Mouse (Mus musculus): ENCODE results near the gene Zfp11. TPM values are rescaled to one million over a fixed set of nuclear protein-coding genes. Genes with fewer than 3 reads are reported as not detected.

Gene Zfp11
- polyA plus RNA-seq, 1 experiment from 2014 or later, result 6.3 TPM

Other genes with a start within 250 kb of the Zfp11 start
- gene Sfswap, start 168.9 kb downstream of the Zfp11 start, polyA plus RNA-seq (2016; fragmentation: Nextera tagmentation; extraction: Ambion mirVana), result 62.8 and 65.6 TPM in 2 replicates
- gene Mmp17, start 85.9 kb downstream of the Zfp11 start, polyA plus RNA-seq (2016; fragmentation: Nextera tagmentation; extraction: Ambion mirVana), result 8.4 and 10.4 TPM in 2 replicates
- not detected in 2 replicates for gene Sept14, start 38.4 kb upstream of the Zfp11 start, polyA plus RNA-seq (2016; fragmentation: Nextera tagmentation; extraction: Ambion mirVana)
- gene Mrps17, start 45.4 kb upstream of the Zfp11 start, polyA plus RNA-seq (2016; fragmentation: Nextera tagmentation; extraction: Ambion mirVana), result 160 and 166 TPM in 2 replicates
- 79.0 and 83.1 TPM in 2 replicates for gene Nipsnap2, start 55.0 kb upstream of the Zfp11 start, polyA plus RNA-seq (2016; fragmentation: Nextera tagmentation; extraction: Ambion mirVana)
- 42.8 and 47.3 TPM in 2 replicates for gene Psph, start 117.3 kb upstream of the Zfp11 start, polyA plus RNA-seq (2016; fragmentation: Nextera tagmentation; extraction: Ambion mirVana)
- 47.0 and 49.2 TPM in 2 replicates for gene Sumf2, start 176.9 kb upstream of the Zfp11 start, polyA plus RNA-seq (2016; fragmentation: Nextera tagmentation; extraction: Ambion mirVana)
- 756 and 796 TPM in 2 replicates for gene Chchd2, start 217.4 kb upstream of the Zfp11 start, polyA plus RNA-seq (2016; fragmentation: Nextera tagmentation; extraction: Ambion mirVana)
- 6.2 and 7.0 TPM in 2 replicates for gene Zbed5, start 225.6 kb upstream of the Zfp11 start, polyA plus RNA-seq (2016; fragmentation: Nextera tagmentation; extraction: Ambion mirVana)
- gene Phkg1, start 228.4 kb upstream of the Zfp11 start, polyA plus RNA-seq (2016; fragmentation: Nextera tagmentation; extraction: Ambion mirVana), result 0.23 and 0.32 TPM in 2 replicates
- 6.2 and 6.9 TPM in 2 replicates for gene Nupr1l, start 238.4 kb upstream of the Zfp11 start, polyA plus RNA-seq (2016; fragmentation: Nextera tagmentation; extraction: Ambion mirVana)